In the genomic region with DNA sequence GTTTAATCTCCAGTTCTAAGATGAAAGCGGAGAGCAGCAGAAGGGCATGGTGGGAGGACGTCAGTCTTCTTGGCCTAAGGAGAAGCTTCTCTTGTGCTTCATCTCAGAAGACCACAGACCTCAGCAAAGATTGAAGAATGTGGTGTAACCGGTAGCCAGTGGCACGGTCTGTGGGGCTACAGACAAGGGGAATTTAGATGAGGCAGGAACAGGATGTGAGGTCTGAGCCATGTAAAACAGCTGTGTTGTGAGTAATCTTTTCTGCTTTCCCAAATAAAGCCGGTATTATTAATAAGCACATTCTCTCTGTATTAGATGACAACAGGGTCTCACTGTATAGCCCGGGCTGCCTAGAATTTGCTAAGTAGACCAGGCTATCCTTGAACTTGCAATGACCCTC, we compare ENCODE assay signal across 10 mouse cellular contexts. TPM values are rescaled to one million over a fixed set of nuclear protein-coding genes. Genes with fewer than 3 reads are reported as not detected.
A peak's percentile ranks its signal among the peaks of the same experiment; 100 is the strongest.
DNase-seq lines count a peak whose midpoint lies in the region; ATAC-seq and TF ChIP-seq lines count a peak whose summit lies in the region.
"Had no signal": no experiment of that assay in that cellular context is flagged by ENCODE, and none has a peak within 500 bp of the region (broad histone marks: within the 10 kb centered on the region; RNA-seq: fewer than 3 reads in every experiment).

No protein-coding gene starts in this region.

- H3K4me3 ChIP-seq in intestine, embryonic 14.5 days (ENCODE audit: low read depth, low read length) = no peak overlapping the region
- no peak overlapping the region for H3K4me3 ChIP-seq in intestine, embryonic 16.5 days (ENCODE audit: low read length)
- no peak overlapping the region for H3K4me3 ChIP-seq in bone marrow, adult 2 months (replicated peaks; ENCODE audit: control insufficient read depth, low read depth, low read length)
- H3K4me3 ChIP-seq in hindbrain, embryonic 14.5 days (replicated peaks; ENCODE audit: low read length) = no peak overlapping the region
- H3K4me3 ChIP-seq in forebrain, embryonic 14.5 days (ENCODE audit: low read depth, low read length) = no peak overlapping the region

- no peak for TF ChIP-seq POLR2A in bone marrow, adult 2 months (IDR thresholded peaks at IDR 0.05; ENCODE audit: borderline replicate concordance, control insufficient read depth, low read depth, low read length)

- peaks cover 14% of the 10 kb centered on the region; the same call in 1 of the 2 replicates for H3K36me3 ChIP-seq in intestine, embryonic 14.5 days (ENCODE audit: control insufficient read depth, insufficient read depth, low read length)
- no peaks in the 10 kb centered on the region for H3K36me3 ChIP-seq in intestine, embryonic 16.5 days (ENCODE audit: control insufficient read depth, insufficient read depth, low read length)
- peaks cover 4% of the 10 kb centered on the region; the same call in 1 of the 2 replicates for H3K36me3 ChIP-seq in hindbrain, embryonic 14.5 days (replicated peaks; ENCODE audit: control insufficient read depth, insufficient read depth)
- H3K36me3 ChIP-seq in forebrain, embryonic 14.5 days (ENCODE audit: control insufficient read depth, insufficient read depth, low read length) = 0 out of 2 replicates have a peak, but pooled peaks cover 3% of the 10 kb centered on the region

- H3K9me3 ChIP-seq in intestine, embryonic 14.5 days (ENCODE audit: control insufficient read depth, low read length) = no peaks in the 10 kb centered on the region
- no peaks in the 10 kb centered on the region for H3K9me3 ChIP-seq in intestine, embryonic 16.5 days (ENCODE audit: control insufficient read depth, low read length)
- no peaks in the 10 kb centered on the region for H3K9me3 ChIP-seq in hindbrain, embryonic 14.5 days (ENCODE audit: control insufficient read depth, low read length)
- H3K9me3 ChIP-seq in forebrain, embryonic 14.5 days (replicated peaks; ENCODE audit: control insufficient read depth, low read length) = no peaks in the 10 kb centered on the region

- 0 out of 2 replicates have a peak overlapping the region, but pooled peaks have one; percentile 5 for H3K27ac ChIP-seq in intestine, embryonic 14.5 days (ENCODE audit: low read depth)
- no peak overlapping the region for H3K27ac ChIP-seq in intestine, embryonic 16.5 days (ENCODE audit: low read length)
- H3K27ac ChIP-seq in bone marrow, adult 2 months (ENCODE audit: control insufficient read depth, insufficient read depth, low read depth, low read length, poor library complexity) = peak overlapping the region; percentile 62
- H3K27ac ChIP-seq in hindbrain, embryonic 14.5 days = no peak overlapping the region
- no peak overlapping the region for H3K27ac ChIP-seq in forebrain, embryonic 14.5 days (ENCODE audit: low read depth, low read length)

- H3K9ac ChIP-seq in intestine, embryonic 14.5 days (ENCODE audit: low read length) = no peak overlapping the region
- no peak overlapping the region for H3K9ac ChIP-seq in intestine, embryonic 16.5 days (ENCODE audit: low read depth, low read length)
- H3K9ac ChIP-seq in hindbrain, embryonic 14.5 days = no peak overlapping the region
- H3K9ac ChIP-seq in forebrain, embryonic 14.5 days (ENCODE audit: low read length) = no peak overlapping the region

- no peaks in the 10 kb centered on the region for H3K27me3 ChIP-seq in intestine, embryonic 14.5 days (replicated peaks; ENCODE audit: control insufficient read depth, insufficient read depth, low read length)
- no peaks in the 10 kb centered on the region for H3K27me3 ChIP-seq in intestine, embryonic 16.5 days (replicated peaks; ENCODE audit: control insufficient read depth, insufficient read depth, low read length)
- no peaks in the 10 kb centered on the region for H3K27me3 ChIP-seq in hindbrain, embryonic 14.5 days (ENCODE audit: control insufficient read depth, insufficient read depth, low read length)
- H3K27me3 ChIP-seq in forebrain, embryonic 14.5 days (replicated peaks; ENCODE audit: control insufficient read depth, insufficient read depth, low read length) = no peaks in the 10 kb centered on the region

- 66% methylated on average over 6 of the region's 6 CpGs for WGBS in intestine, embryonic 14.5 days
- WGBS in intestine, embryonic 16.5 days = 65% methylated on average over 6 of the region's 6 CpGs
- 18% methylated on average over 6 of the region's 6 CpGs for WGBS in bone marrow, adult 2 months
- WGBS in hindbrain, embryonic 14.5 days = 81% methylated on average over 6 of the region's 6 CpGs
- WGBS in forebrain, embryonic 14.5 days = 59% methylated on average over 6 of the region's 6 CpGs

- DNase-seq in intestine, embryonic 14.5 days (ENCODE audit: low spot score) = no peak
- peak; percentile 84 for DNase-seq in A20 (ENCODE audit: low read depth, low spot score)
- DNase-seq in hindbrain, embryonic 14.5 days (ENCODE audit: low spot score) = no peak
- no peak for DNase-seq in forebrain, embryonic 14.5 days (ENCODE audit: low spot score)
- DNase-seq: retina, postnatal 1 day had no signal

- ATAC-seq in intestine, embryonic 14.5 days (replicated peaks; ENCODE audit: low FRiP score, low TSS enrichment, low read depth) = no peak
- ATAC-seq in intestine, embryonic 16.5 days = no peak
- ATAC-seq in megakaryocyte, adult 5-6 weeks (ENCODE audit: poor library complexity, severe bottlenecking) = peak; percentile 75
- ATAC-seq in hindbrain, embryonic 14.5 days (ENCODE audit: low FRiP score) = no peak
- no peak for ATAC-seq in forebrain, embryonic 14.5 days
- no peak for ATAC-seq in frontal cortex, adult (ENCODE audit: low TSS enrichment)

- peaks cover 6% of the 10 kb centered on the region for H3K4me1 ChIP-seq in intestine, embryonic 14.5 days (replicated peaks; ENCODE audit: control insufficient read depth, insufficient read depth, low read length)
- H3K4me1 ChIP-seq in intestine, embryonic 16.5 days (ENCODE audit: control insufficient read depth, insufficient read depth, low read length) = 0 out of 2 replicates have a peak, but pooled peaks cover 3% of the 10 kb centered on the region
- H3K4me1 ChIP-seq in bone marrow, adult 2 months (ENCODE audit: control insufficient read depth, insufficient read depth, low read length) = peaks cover 9% of the 10 kb centered on the region
- H3K4me1 ChIP-seq in hindbrain, embryonic 14.5 days (replicated peaks; ENCODE audit: control insufficient read depth, insufficient read depth, low read length) = no peaks in the 10 kb centered on the region
- peaks cover 6% of the 10 kb centered on the region for H3K4me1 ChIP-seq in forebrain, embryonic 14.5 days (ENCODE audit: control insufficient read depth, insufficient read depth, low read length)

- H3K4me2 ChIP-seq in intestine, embryonic 14.5 days (ENCODE audit: low read length) = no peak overlapping the region
- H3K4me2 ChIP-seq in intestine, embryonic 16.5 days (ENCODE audit: low read depth, low read length) = no peak overlapping the region
- H3K4me2 ChIP-seq in hindbrain, embryonic 14.5 days (replicated peaks) = no peak overlapping the region
- H3K4me2 ChIP-seq in forebrain, embryonic 14.5 days (ENCODE audit: low read length) = no peak overlapping the region

- no peak for TF ChIP-seq CTCF in bone marrow, adult 2 months (IDR thresholded peaks at IDR 0.05; ENCODE audit: control insufficient read depth, insufficient read depth, low read length)

RNA-seq across cellular contexts. Expression of gene Wasf2, which starts 28.8 kb away (rescaled TPM):
- polyA plus RNA-seq in intestine, embryonic 14.5 days (2014; fragmentation: Nextera tagmentation; extraction: Ambion mirVana) = 79.6 and 88.3 TPM in 2 replicates
- 76.9 and 81.9 TPM in 2 replicates for polyA plus RNA-seq in intestine, embryonic 16.5 days (2015; fragmentation: Nextera tagmentation; extraction: Ambion mirVana)
- 31.9 and 56.6 TPM in 2 replicates for polyA plus RNA-seq in bone marrow, adult 2 months (2011; ENCODE audit: insufficient read depth, insufficient read length, low replicate concordance, missing spikeins)
- total RNA-seq in megakaryocyte, adult 5-6 weeks (2015) = 226 and 236 TPM in 2 replicates
- total RNA-seq in megakaryocyte, adult 5-6 weeks (2017) = 56.9 and 75.4 TPM in 2 replicates
- polyA plus RNA-seq in hindbrain, embryonic 14.5 days (2014; fragmentation: Nextera tagmentation; extraction: Ambion mirVana) = 21.0 and 23.9 TPM in 2 replicates
- polyA plus RNA-seq in forebrain, embryonic 14.5 days (2014; fragmentation: Nextera tagmentation; extraction: Ambion mirVana) = 28.3 and 30.4 TPM in 2 replicates

RNA-seq across cellular contexts. Expression of gene Cd164l2, which starts 52.8 kb away (rescaled TPM):
- 1.9 and 2.5 TPM in 2 replicates for polyA plus RNA-seq in intestine, embryonic 14.5 days (2014; fragmentation: Nextera tagmentation; extraction: Ambion mirVana)
- 1.6 and 2.0 TPM in 2 replicates for polyA plus RNA-seq in intestine, embryonic 16.5 days (2015; fragmentation: Nextera tagmentation; extraction: Ambion mirVana)
- polyA plus RNA-seq in bone marrow, adult 2 months (2011; ENCODE audit: insufficient read depth, insufficient read length, low replicate concordance, missing spikeins) = not detected in 2 replicates
- total RNA-seq in megakaryocyte, adult 5-6 weeks (2015) = not detected in 2 replicates
- not detected in 2 replicates for total RNA-seq in megakaryocyte, adult 5-6 weeks (2017)
- 2.2 TPM in 2 replicates for polyA plus RNA-seq in hindbrain, embryonic 14.5 days (2014; fragmentation: Nextera tagmentation; extraction: Ambion mirVana)
- 0.43 and 1.4 TPM in 2 replicates for polyA plus RNA-seq in forebrain, embryonic 14.5 days (2014; fragmentation: Nextera tagmentation; extraction: Ambion mirVana)
- total RNA-seq: gastrocnemius, adult 18-20 months had no signal

RNA-seq across cellular contexts. Expression of gene Gpr3, which starts 53.2 kb away (rescaled TPM):
- polyA plus RNA-seq in intestine, embryonic 14.5 days (2014; fragmentation: Nextera tagmentation; extraction: Ambion mirVana) = not detected in 2 replicates
- 0.05 and 0.24 TPM in 2 replicates for polyA plus RNA-seq in intestine, embryonic 16.5 days (2015; fragmentation: Nextera tagmentation; extraction: Ambion mirVana)
- not detected in 2 replicates for polyA plus RNA-seq in bone marrow, adult 2 months (2011; ENCODE audit: insufficient read depth, insufficient read length, low replicate concordance, missing spikeins)
- 0.21 TPM in 1 of 2 replicates, not detected in the other for total RNA-seq in megakaryocyte, adult 5-6 weeks (2015)
- total RNA-seq in megakaryocyte, adult 5-6 weeks (2017) = not detected in 2 replicates
- polyA plus RNA-seq in hindbrain, embryonic 14.5 days (2014; fragmentation: Nextera tagmentation; extraction: Ambion mirVana) = 1.5 and 2.3 TPM in 2 replicates
- 0.62 and 1.1 TPM in 2 replicates for polyA plus RNA-seq in forebrain, embryonic 14.5 days (2014; fragmentation: Nextera tagmentation; extraction: Ambion mirVana)
- total RNA-seq: gastrocnemius, adult 18-20 months had no signal

Comparison
In these comparisons a context has a peak if more than half of its experiments do, and no peak if none do; other contexts are left out.
1. H3K27ac ChIP-seq: peak in intestine, embryonic 14.5 days (single experiment) and bone marrow, adult 2 months (single experiment); none in intestine, embryonic 16.5 days (single experiment), hindbrain, embryonic 14.5 days (single experiment) and forebrain, embryonic 14.5 days (single experiment).